Mouse (Mus musculus) left cerebral cortex, postnatal 4 days (tissue): ENCODE measurements around the gene Zfp362. TPM values are rescaled to one million over a fixed set of nuclear protein-coding genes. Genes with fewer than 3 reads are reported as not detected.

Source experiments
- DNase-seq: peaks from one replicate; pipeline ENCODE4 v3.0.0-alpha.2; 2022
- intact Hi-C: fragments of 180-260 bp; cut with DNase I; formaldehyde crosslinking; loops from one replicate; pipeline ENCODE4 v1.15.1; 2025
- total RNA-seq, 2 experiments: library from RNA; stranded (reverse); gene quantifications; 2 replicates each; pipeline ENCODE4 v1.2.3; 2021

The Zfp362 gene
- total RNA-seq, 2 experiments from 2014 or later: 62.4 to 66.2 TPM

- DNase-seq: no peak
- intact Hi-C loops: no loop called here
These were observed 72.3 kb downstream of the Zfp362 start for GRCm38 (mm10) chr4:128733496-128733895.

GRCm38 (mm10) chr4:128732794-128733193 is 73.1 kb downstream of the Zfp362 start:
- intact Hi-C loops: no loop called here
- no peak for DNase-seq

- no peak for DNase-seq
- intact Hi-C loops: no loop called here
These were observed 75.6 kb downstream of the Zfp362 start for GRCm38 (mm10) chr4:128730271-128730670.

GRCm38 (mm10) chr4:128729709-128730037 is 76.2 kb downstream of the Zfp362 start:
- intact Hi-C loops: no loop called here

GRCm38 (mm10) chr4:128729033-128729708 is 76.7 kb downstream of the Zfp362 start:
- peak; percentile 89 for DNase-seq
- intact Hi-C loops: no loop called here

More at GRCm38 (mm10) chr4:128729709-128730037, 76.2 kb downstream of the Zfp362 start:
- no peak for DNase-seq

GRCm38 (mm10) chr4:128728431-128728851 is 77.4 kb downstream of the Zfp362 start:
- DNase-seq: no peak
- intact Hi-C loops: no loop called here

- intact Hi-C loops: no loop called here
- DNase-seq: peak; percentile 32
These were observed 78.0 kb downstream of the Zfp362 start for GRCm38 (mm10) chr4:128727721-128728430.

- intact Hi-C loops: no loop called here
These were observed 78.7 kb downstream of the Zfp362 start for GRCm38 (mm10) chr4:128727019-128727720.

GRCm38 (mm10) chr4:128724059-128724458 is 81.8 kb downstream of the Zfp362 start:
- peak; percentile 47 for DNase-seq
- intact Hi-C loops: no loop called here

More at GRCm38 (mm10) chr4:128727019-128727720, 78.7 kb downstream of the Zfp362 start:
- peak; percentile 84 for DNase-seq

- no peak for DNase-seq
- intact Hi-C loops: no loop called here
These were observed 82.4 kb downstream of the Zfp362 start for GRCm38 (mm10) chr4:128723431-128723830.

Other genes with a start within 250 kb of the Zfp362 start
- gene Zscan20, start 195.9 kb downstream of the Zfp362 start, total RNA-seq: 1 to 10 TPM; 7.5 to 9.5 TPM
- gene Tlr12, start 187.4 kb downstream of the Zfp362 start, total RNA-seq: 1 to 10 TPM; 1.2 to 1.4 TPM
- gene Phc2, start 151.3 kb downstream of the Zfp362 start, total RNA-seq: 10 to 100 TPM; 90.7 to 95.1 TPM
- 1 to 10 TPM; 1.1 to 1.3 TPM for gene A3galt2, start 50.7 kb downstream of the Zfp362 start, total RNA-seq
- gene Trim62, start 77.5 kb upstream of the Zfp362 start, total RNA-seq: 10 to 100 TPM; 37.5 to 38.4 TPM
- 10 to 100 TPM; 17.8 to 20.0 TPM for gene Azin2, start 156.4 kb upstream of the Zfp362 start, total RNA-seq
- 10 to 100 TPM; 33.5 to 33.8 TPM for gene Ak2, start 185.9 kb upstream of the Zfp362 start, total RNA-seq